Mouse (Mus musculus): ENCODE measurements at regions not wholly inside any gene's neighbourhood (a gene's known extent, or its start where the extent isn't known, plus 50 kb on each side); places are given as distances from the start of the nearest gene placed in this dataset.

- Histone ChIP-seq H3K27ac (ENCODE audit: low read depth, low read length) (no peak overlapping the region), H3K4me2 (ENCODE audit: low read depth, low read length, poor library complexity, severe bottlenecking) (no peak overlapping the region), H3K4me3 (ENCODE audit: low read depth, low read length) (no peak overlapping the region), H3K36me3 (ENCODE audit: insufficient read depth, low read length) (no peaks in the 10 kb centered on the region), H3K9me3 (ENCODE audit: low read length) (no peaks in the 10 kb centered on the region), H3K4me1 (ENCODE audit: insufficient read depth, low read length) (peaks cover 12% of the 10 kb centered on the region), H3K27me3 (ENCODE audit: insufficient read depth, low read length) (no peaks in the 10 kb centered on the region; the same call in 1 of the 2 replicates), H3K9ac (replicated peaks; ENCODE audit: low read length, poor library complexity, severe bottlenecking) (no peak overlapping the region)
- no peak for DNase-seq (ENCODE audit: low spot score)
- ATAC-seq (ENCODE audit: low FRiP score) = no peak
- WGBS = 79% methylated on average over 12 of the region's 12 CpGs
- TF ChIP-seq CTCF (IDR thresholded peaks at IDR 0.05) = no peak
Observed at GRCm38 (mm10) chr9:61280856-61281582, 91.1 kb upstream of the Tle3 start.

DNA sequence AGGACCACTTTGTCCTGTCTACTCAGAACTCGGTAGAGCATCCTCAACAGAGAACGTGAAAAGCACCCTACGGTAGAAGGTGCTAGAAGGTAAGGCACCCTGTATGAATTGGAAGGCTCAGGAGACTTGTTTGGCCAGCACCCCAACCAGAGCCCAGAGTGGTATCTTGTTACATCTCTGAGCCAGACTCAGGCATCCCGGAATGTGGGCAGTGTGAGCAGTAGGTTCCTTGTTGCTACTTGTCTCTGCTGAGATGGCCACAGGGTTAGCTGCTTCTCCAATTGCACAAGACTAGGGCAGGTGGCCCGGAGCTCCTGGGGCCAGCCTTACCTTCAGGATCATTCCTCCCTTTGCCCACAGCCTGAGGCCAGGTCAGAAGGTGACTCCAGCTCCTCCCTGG is 88.9 kb upstream of the Tle3 start:
- Histone ChIP-seq H3K4me2 (ENCODE audit: low read depth, low read length, poor library complexity, severe bottlenecking) (no peak overlapping the region), H3K27ac (ENCODE audit: low read depth, low read length) (no peak overlapping the region), H3K9me3 (ENCODE audit: low read length) (0 out of 2 replicates have a peak, but pooled peaks cover 4% of the 10 kb centered on the region), H3K9ac (replicated peaks; ENCODE audit: low read length, poor library complexity, severe bottlenecking) (no peak overlapping the region), H3K4me1 (ENCODE audit: insufficient read depth, low read length) (peaks cover 12% of the 10 kb centered on the region), H3K27me3 (ENCODE audit: insufficient read depth, low read length) (no peaks in the 10 kb centered on the region; the same call in 1 of the 2 replicates), H3K4me3 (ENCODE audit: low read depth, low read length) (no peak overlapping the region), H3K36me3 (ENCODE audit: insufficient read depth, low read length) (no peaks in the 10 kb centered on the region)
- no peak for DNase-seq (ENCODE audit: low spot score)
- no peak for ATAC-seq (ENCODE audit: low FRiP score)
- TF ChIP-seq CTCF (IDR thresholded peaks at IDR 0.05) = no peak
- WGBS = 94% methylated on average over 5 of the region's 5 CpGs

GRCm38 (mm10) chr9:61284201-61285021 is 87.8 kb upstream of the Tle3 start:
- Histone ChIP-seq H3K4me1 (ENCODE audit: insufficient read depth, low read length) (peaks cover 2% of the 10 kb centered on the region; the same call in 1 of the 2 replicates), H3K27me3 (ENCODE audit: insufficient read depth, low read length) (no peaks in the 10 kb centered on the region; the same call in 1 of the 2 replicates), H3K4me2 (ENCODE audit: low read depth, low read length, poor library complexity, severe bottlenecking) (no peak overlapping the region), H3K4me3 (ENCODE audit: low read depth, low read length) (no peak overlapping the region), H3K9me3 (ENCODE audit: low read length) (0 out of 2 replicates have a peak, but pooled peaks cover 4% of the 10 kb centered on the region), H3K27ac (ENCODE audit: low read depth, low read length) (no peak overlapping the region), H3K9ac (replicated peaks; ENCODE audit: low read length, poor library complexity, severe bottlenecking) (no peak overlapping the region), H3K36me3 (ENCODE audit: insufficient read depth, low read length) (no peaks in the 10 kb centered on the region)
- DNase-seq (ENCODE audit: low spot score) (peak; percentile 79), ATAC-seq (ENCODE audit: low FRiP score) (no peak)
- WGBS = 85% methylated on average over 8 of the region's 8 CpGs
- no peak for TF ChIP-seq CTCF (IDR thresholded peaks at IDR 0.05)

DNA sequence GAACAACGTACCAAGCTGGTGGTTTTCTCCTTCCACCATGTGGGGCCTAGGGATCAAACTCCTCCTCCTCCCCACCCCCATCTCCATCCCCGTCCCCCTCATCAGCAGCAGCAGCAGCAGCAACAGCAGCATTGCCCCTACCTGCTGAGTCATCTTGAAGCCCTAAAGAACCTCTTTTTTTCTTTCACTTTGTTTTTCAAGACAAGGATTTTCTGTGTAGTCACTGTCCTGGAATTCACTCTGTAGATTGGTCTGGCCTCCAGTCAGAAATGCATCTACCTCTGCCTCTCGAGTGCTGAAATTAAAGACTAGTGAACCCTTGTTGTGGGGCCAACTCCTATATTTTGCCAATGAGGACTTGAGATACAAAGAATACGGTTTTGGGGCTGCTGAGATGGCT is 85.6 kb upstream of the Tle3 start:
- Histone ChIP-seq H3K4me2 (ENCODE audit: low read depth, low read length, poor library complexity, severe bottlenecking) (no peak overlapping the region), H3K36me3 (ENCODE audit: insufficient read depth, low read length) (no peaks in the 10 kb centered on the region), H3K4me1 (ENCODE audit: insufficient read depth, low read length) (no peaks in the 10 kb centered on the region), H3K27me3 (ENCODE audit: insufficient read depth, low read length) (no peaks in the 10 kb centered on the region; the same call in 1 of the 2 replicates), H3K27ac (ENCODE audit: low read depth, low read length) (no peak overlapping the region), H3K9me3 (ENCODE audit: low read length) (0 out of 2 replicates have a peak, but pooled peaks cover 4% of the 10 kb centered on the region), H3K4me3 (ENCODE audit: low read depth, low read length) (no peak overlapping the region), H3K9ac (replicated peaks; ENCODE audit: low read length, poor library complexity, severe bottlenecking) (no peak overlapping the region)
- 89% methylated on average over 4 of the region's 4 CpGs for WGBS
- ATAC-seq (ENCODE audit: low FRiP score) (no peak), DNase-seq (ENCODE audit: low spot score) (no peak)
- TF ChIP-seq CTCF (IDR thresholded peaks at IDR 0.05) = no peak

DNA sequence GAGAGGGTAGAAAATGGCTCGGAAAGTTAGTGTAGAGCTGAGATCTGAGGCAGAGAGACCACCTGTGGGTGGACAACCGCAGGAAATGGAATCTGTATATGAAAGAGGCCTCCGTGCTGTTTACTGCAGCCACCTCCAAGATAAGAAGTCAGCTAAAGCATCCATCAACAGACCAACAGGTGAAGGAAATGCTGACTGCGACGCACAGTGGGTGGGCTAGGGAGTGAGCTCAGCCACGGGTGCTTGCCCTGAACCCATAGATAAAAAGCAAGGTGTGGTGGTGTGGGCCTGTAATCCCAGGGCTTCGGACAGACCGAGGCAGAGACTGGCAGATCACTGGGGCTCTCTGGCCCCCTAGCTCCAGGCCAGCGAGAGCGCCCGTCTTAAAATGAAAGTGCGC is 83.0 kb upstream of the Tle3 start:
- Histone ChIP-seq H3K4me3 (ENCODE audit: low read depth, low read length) (no peak overlapping the region), H3K27me3 (ENCODE audit: insufficient read depth, low read length) (no peaks in the 10 kb centered on the region; the same call in 1 of the 2 replicates), H3K27ac (ENCODE audit: low read depth, low read length) (no peak overlapping the region), H3K9me3 (ENCODE audit: low read length) (0 out of 2 replicates have a peak, but pooled peaks cover 4% of the 10 kb centered on the region), H3K9ac (replicated peaks; ENCODE audit: low read length, poor library complexity, severe bottlenecking) (no peak overlapping the region), H3K36me3 (ENCODE audit: insufficient read depth, low read length) (no peaks in the 10 kb centered on the region), H3K4me2 (ENCODE audit: low read depth, low read length, poor library complexity, severe bottlenecking) (no peak overlapping the region), H3K4me1 (ENCODE audit: insufficient read depth, low read length) (no peaks in the 10 kb centered on the region)
- no peak for TF ChIP-seq CTCF (IDR thresholded peaks at IDR 0.05)
- no peak for ATAC-seq (ENCODE audit: low FRiP score)
- no peak for DNase-seq (ENCODE audit: low spot score)
- WGBS = 66% methylated on average over 12 of the region's 12 CpGs

DNA sequence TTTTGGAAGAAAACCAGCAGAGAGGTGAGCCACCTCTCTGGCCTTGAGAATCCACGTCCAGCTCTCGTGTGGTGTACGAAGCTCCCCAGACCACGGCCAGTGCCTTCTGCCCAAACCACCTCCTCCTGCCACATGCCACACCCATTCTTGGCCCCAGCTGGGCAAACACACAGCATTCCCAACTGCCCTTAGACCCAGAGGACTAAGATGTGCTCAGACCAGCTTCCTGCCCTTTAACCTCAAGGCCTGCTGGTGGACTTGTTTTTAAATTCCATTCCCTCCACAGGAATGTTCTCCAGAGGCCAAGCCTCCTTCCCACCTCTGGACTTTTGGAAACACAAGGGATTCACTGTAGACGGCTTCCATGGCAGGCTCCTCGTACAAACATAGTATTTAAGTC is 82.5 kb upstream of the Tle3 start:
- Histone ChIP-seq H3K4me1 (ENCODE audit: insufficient read depth, low read length) (no peaks in the 10 kb centered on the region), H3K9ac (replicated peaks; ENCODE audit: low read length, poor library complexity, severe bottlenecking) (no peak overlapping the region), H3K36me3 (ENCODE audit: insufficient read depth, low read length) (no peaks in the 10 kb centered on the region), H3K27ac (ENCODE audit: low read depth, low read length) (no peak overlapping the region), H3K4me3 (ENCODE audit: low read depth, low read length) (no peak overlapping the region), H3K4me2 (ENCODE audit: low read depth, low read length, poor library complexity, severe bottlenecking) (no peak overlapping the region), H3K27me3 (ENCODE audit: insufficient read depth, low read length) (no peaks in the 10 kb centered on the region; the same call in 1 of the 2 replicates), H3K9me3 (ENCODE audit: low read length) (0 out of 2 replicates have a peak, but pooled peaks cover 4% of the 10 kb centered on the region)
- TF ChIP-seq CTCF (IDR thresholded peaks at IDR 0.05) = no peak
- ATAC-seq (ENCODE audit: low FRiP score) (no peak), DNase-seq (ENCODE audit: low spot score) (no peak)
- WGBS = 76% methylated on average over 6 of the region's 6 CpGs
